Mouse (Mus musculus) kidney, embryonic 15.5 days (tissue): ENCODE data around the gene Sell. TPM values are rescaled to one million over a fixed set of nuclear protein-coding genes. Genes with fewer than 3 reads are reported as not detected.
A peak's percentile ranks its signal among the peaks of the same experiment; 100 is the strongest.
"Not testable (repeated sequence)": the region's sequence is repeated elsewhere in the genome, so short reads cannot be mapped to it uniquely, and the experiment has no call there.

Experiments used
- ATAC-seq: fragments of 200-750 bp; cut with Nextera tagmentation; replicated peaks from 2 replicates; pipeline ENCODE4 v1.8.0; 2017; ENCODE audit warnings: moderate TSS enrichment; ENCODE audit not compliant: low FRiP score
- H3K27ac ChIP-seq: fragments of 300-500 bp; sonication (generic); 2 replicates; pipeline ENCODE4 v1.5.1; 2015; ENCODE audit warnings: mild to moderate bottlenecking, inconsistent platforms
- H3K27me3 ChIP-seq: fragments of 300-500 bp; sonication (generic); 2 replicates; pipeline ENCODE4 v1.6.1; 2015; ENCODE audit warnings: inconsistent platforms
- H3K36me3 ChIP-seq: fragments of 300-500 bp; sonication (generic); 2 replicates; pipeline ENCODE4 v1.6.1; 2015; ENCODE audit warnings: inconsistent platforms
- H3K4me1 ChIP-seq: fragments of 300-500 bp; sonication (generic); 2 replicates; pipeline ENCODE4 v1.6.1; 2015; ENCODE audit warnings: inconsistent platforms
- H3K4me2 ChIP-seq: fragments of 300-500 bp; sonication (generic); 2 replicates; pipeline ENCODE4 v1.6.1; 2015; ENCODE audit warnings: moderate library complexity, mild to moderate bottlenecking, inconsistent platforms
- H3K4me3 ChIP-seq: fragments of 300-500 bp; sonication (generic); replicated peaks from 2 replicates; pipeline ENCODE4 v1.5.1; 2015; ENCODE audit warnings: mild to moderate bottlenecking, inconsistent platforms
- H3K9ac ChIP-seq: fragments of 300-500 bp; sonication (generic); 2 replicates; pipeline ENCODE4 v1.6.1; 2015; ENCODE audit warnings: mild to moderate bottlenecking, inconsistent platforms
- H3K9me3 ChIP-seq: fragments of 300-500 bp; sonication (generic); replicated peaks from 2 replicates; pipeline ENCODE4 v1.6.1; 2016; ENCODE audit warnings: inconsistent platforms
- WGBS: fragments of 180-500 bp; shearing (Covaris S2); methylation state at CpG from one replicate; pipeline ENCODE4 v1.1.7; 2015; ENCODE audit warnings: mixed read lengths; 5-methylcytosine and 5-hydroxymethylcytosine counted together
- polyA plus RNA-seq: library from polyadenylated mRNA; unstranded; fragments of >200 nt; fragmentation: Nextera tagmentation; extraction: Ambion mirVana; gene quantifications from 2 replicates; pipeline ENCODE4 v1.2.1, GENCODE M21; 2015

Gene Sell
- 0.46 and 0.49 TPM in 2 replicates for polyA plus RNA-seq

- no peak within 1 kb of the TSS for H3K27ac ChIP-seq
- no peak within 1 kb of the TSS for H3K4me2 ChIP-seq
- no peaks in the 10 kb centered on the region for H3K9me3 ChIP-seq
- no peak within 1 kb of the TSS for H3K9ac ChIP-seq
- H3K4me1 ChIP-seq, result no peaks in the 10 kb centered on the region
- ATAC-seq, result no peak
- no peak within 1 kb of the TSS for H3K4me3 ChIP-seq
- H3K27me3 ChIP-seq, result no peaks in the 10 kb centered on the region
- no peaks in the 10 kb centered on the region for H3K36me3 ChIP-seq
- 81% methylated on average over 4 of the region's 4 CpGs for WGBS
Measured at GRCm38 (mm10) chr1:164061925-164062324, at the start of gene Sell. Gene Sell (plus strand): TSS chr1:164061982.

GRCm38 (mm10) chr1:164014616-164015015 lies 47.2 kb upstream of the Sell start:
- H3K9ac ChIP-seq, result no peak overlapping the region
- H3K27me3 ChIP-seq, result no peaks in the 10 kb centered on the region
- 58% methylated on average over 1 of the region's 1 CpGs for WGBS
- no peaks in the 10 kb centered on the region for H3K9me3 ChIP-seq
- no peaks in the 10 kb centered on the region for H3K36me3 ChIP-seq
- no peak for ATAC-seq
- no peak overlapping the region for H3K4me3 ChIP-seq
- H3K4me1 ChIP-seq, result no peaks in the 10 kb centered on the region; the same call in 1 of the 2 replicates
- H3K4me2 ChIP-seq, result no peak overlapping the region
- no peak overlapping the region for H3K27ac ChIP-seq

- no peaks in the 10 kb centered on the region for H3K36me3 ChIP-seq
- ATAC-seq, result peak; percentile 71
- H3K9ac ChIP-seq, result no peak overlapping the region
- peak overlapping the region; percentile 66 for H3K27ac ChIP-seq
- no peaks in the 10 kb centered on the region; the same call in 1 of the 2 replicates for H3K4me1 ChIP-seq
- H3K4me2 ChIP-seq, result peak overlapping the region; percentile 27
- H3K4me3 ChIP-seq, result no peak overlapping the region
- no peaks in the 10 kb centered on the region for H3K27me3 ChIP-seq
- 70% methylated on average over 16 of the region's 16 CpGs for WGBS
- no peaks in the 10 kb centered on the region for H3K9me3 ChIP-seq
Measured at GRCm38 (mm10) chr1:164018221-164018896, 43.4 kb upstream of the Sell start.

DNA sequence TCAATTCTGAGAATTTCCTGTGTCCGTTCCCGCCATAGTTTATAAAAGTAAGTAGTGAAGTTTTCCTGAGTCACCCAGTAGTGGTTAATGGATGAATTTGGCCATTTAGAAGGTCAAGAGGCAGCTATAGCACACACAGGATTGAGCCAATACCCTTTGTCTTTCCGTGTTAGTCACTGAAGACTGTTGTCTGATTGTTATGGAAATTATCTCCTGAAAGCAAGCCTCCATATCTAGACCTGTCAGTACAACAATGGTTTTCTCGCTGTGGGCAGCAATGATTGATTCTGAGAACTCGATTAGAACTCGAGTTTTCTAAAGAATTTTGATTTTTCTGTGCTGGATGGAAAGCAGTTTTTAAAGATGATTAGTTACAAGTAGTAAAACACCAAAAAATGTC lies 42.0 kb upstream of the Sell start:
- no peak overlapping the region for H3K9ac ChIP-seq
- no peaks in the 10 kb centered on the region for H3K36me3 ChIP-seq
- no peak overlapping the region for H3K27ac ChIP-seq
- no peaks in the 10 kb centered on the region; the same call in 1 of the 2 replicates for H3K4me1 ChIP-seq
- H3K27me3 ChIP-seq, result no peaks in the 10 kb centered on the region
- no peak overlapping the region for H3K4me3 ChIP-seq
- H3K9me3 ChIP-seq, result no peaks in the 10 kb centered on the region
- no peak for ATAC-seq
- 82% methylated on average over 6 of the region's 6 CpGs for WGBS
- no peak overlapping the region for H3K4me2 ChIP-seq

GRCm38 (mm10) chr1:164020746-164021145 lies 41.0 kb upstream of the Sell start:
- ATAC-seq, H3K36me3 ChIP-seq, H3K4me3 ChIP-seq, H3K4me1 ChIP-seq, H3K27ac ChIP-seq, H3K9me3 ChIP-seq, H3K9ac ChIP-seq, H3K4me2 ChIP-seq, H3K27me3 ChIP-seq: not testable (repeated sequence)
- 95% methylated on average over 3 of the region's 3 CpGs for WGBS

- not testable (repeated sequence) for H3K36me3 ChIP-seq, H3K4me2 ChIP-seq, H3K9me3 ChIP-seq, H3K4me1 ChIP-seq, H3K27ac ChIP-seq, H3K27me3 ChIP-seq, H3K9ac ChIP-seq, ATAC-seq, H3K4me3 ChIP-seq
- WGBS, result 83% methylated on average over 5 of the region's 5 CpGs
Measured at GRCm38 (mm10) chr1:164022106-164022505, 39.7 kb upstream of the Sell start.

GRCm38 (mm10) chr1:164025685-164026084 lies 36.1 kb upstream of the Sell start:
- H3K4me1 ChIP-seq, result no peaks in the 10 kb centered on the region
- no peak overlapping the region for H3K27ac ChIP-seq
- H3K4me3 ChIP-seq, result no peak overlapping the region
- no peak overlapping the region for H3K9ac ChIP-seq
- H3K4me2 ChIP-seq, result no peak overlapping the region
- 88% methylated on average over 4 of the region's 4 CpGs for WGBS
- H3K36me3 ChIP-seq, result no peaks in the 10 kb centered on the region
- no peak for ATAC-seq
- H3K27me3 ChIP-seq, result no peaks in the 10 kb centered on the region
- no peaks in the 10 kb centered on the region for H3K9me3 ChIP-seq

GRCm38 (mm10) chr1:164027416-164027815 lies 34.4 kb upstream of the Sell start:
- Histone ChIP-seq H3K4me2 (no peak overlapping the region), H3K27me3 (no peaks in the 10 kb centered on the region), H3K4me1 (no peaks in the 10 kb centered on the region), H3K27ac (no peak overlapping the region), H3K9me3 (no peaks in the 10 kb centered on the region), H3K4me3 (no peak overlapping the region), H3K36me3 (no peaks in the 10 kb centered on the region), H3K9ac (no peak overlapping the region)
- ATAC-seq, result no peak
- 66% methylated on average over 5 of the region's 5 CpGs for WGBS

DNA sequence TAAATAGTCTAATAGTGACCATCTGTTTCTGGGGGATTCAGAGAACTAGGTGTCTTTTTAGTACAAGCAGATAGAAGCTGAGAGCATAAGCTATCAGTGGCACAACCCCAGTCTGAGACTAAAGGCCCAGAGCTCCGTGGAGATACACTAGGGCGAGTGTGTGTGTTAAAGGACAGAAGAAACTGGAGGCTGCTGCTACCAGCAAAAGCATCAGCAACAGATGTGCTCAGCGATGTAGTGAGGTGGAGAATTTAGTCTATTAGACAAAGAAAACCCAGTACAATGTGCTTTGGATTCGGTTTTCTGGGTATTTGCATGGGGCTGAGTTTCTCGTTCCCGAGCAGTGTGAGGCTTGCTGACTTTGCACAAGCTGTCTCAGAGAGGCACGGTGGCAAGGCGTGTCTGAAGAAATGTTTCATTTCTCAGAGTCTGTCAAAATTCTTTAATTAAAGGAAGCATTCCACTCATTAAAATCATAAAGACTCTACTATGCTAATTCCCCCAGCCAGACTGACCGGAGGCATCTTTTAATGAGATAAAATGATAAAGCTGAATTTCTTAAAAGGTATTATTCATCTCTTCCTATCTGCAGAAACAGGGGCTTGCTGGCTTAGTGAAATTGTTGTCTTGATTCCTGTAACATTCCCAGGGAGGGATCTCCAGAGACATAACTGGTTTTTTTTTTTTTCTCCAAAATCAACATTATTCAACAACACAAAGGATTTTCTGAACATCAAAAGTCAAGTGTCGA lies 21.2 kb upstream of the Sell start:
- no peak for ATAC-seq
- no peak overlapping the region for H3K4me2 ChIP-seq
- no peak overlapping the region for H3K27ac ChIP-seq
- no peak overlapping the region for H3K4me3 ChIP-seq
- H3K27me3 ChIP-seq, result no peaks in the 10 kb centered on the region
- 82% methylated on average over 10 of the region's 10 CpGs for WGBS
- H3K9ac ChIP-seq, result no peak overlapping the region
- no peaks in the 10 kb centered on the region for H3K9me3 ChIP-seq
- no peaks in the 10 kb centered on the region for H3K4me1 ChIP-seq
- no peaks in the 10 kb centered on the region for H3K36me3 ChIP-seq

DNA sequence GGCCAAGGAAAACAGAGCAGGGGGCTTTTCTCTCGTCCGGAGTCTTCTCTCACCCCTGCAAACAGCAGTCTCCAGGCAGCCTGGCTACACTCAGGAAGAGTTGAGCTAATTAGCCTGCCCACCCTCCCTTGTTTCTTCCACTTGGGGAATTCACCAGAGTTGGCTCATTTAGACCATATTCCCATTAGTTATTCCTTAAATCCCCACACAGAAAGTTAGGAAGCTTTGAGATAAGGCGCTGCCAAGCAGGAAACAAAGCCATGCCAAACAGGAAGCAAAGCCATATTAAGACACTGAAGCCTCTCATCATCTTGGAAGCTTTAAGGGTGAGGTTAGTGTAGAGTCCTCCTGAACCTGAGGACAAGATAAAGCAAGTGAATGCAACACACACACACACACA lies 18.2 kb upstream of the Sell start:
- Histone ChIP-seq H3K27me3 (no peaks in the 10 kb centered on the region), H3K4me1 (no peaks in the 10 kb centered on the region), H3K9ac (no peak overlapping the region), H3K4me3 (no peak overlapping the region), H3K27ac (peak overlapping the region; percentile 37; the same call in 1 of the 2 replicates), H3K4me2 (no peak overlapping the region), H3K9me3 (no peaks in the 10 kb centered on the region), H3K36me3 (no peaks in the 10 kb centered on the region)
- ATAC-seq, result no peak
- 54% methylated on average over 3 of the region's 3 CpGs for WGBS

DNA sequence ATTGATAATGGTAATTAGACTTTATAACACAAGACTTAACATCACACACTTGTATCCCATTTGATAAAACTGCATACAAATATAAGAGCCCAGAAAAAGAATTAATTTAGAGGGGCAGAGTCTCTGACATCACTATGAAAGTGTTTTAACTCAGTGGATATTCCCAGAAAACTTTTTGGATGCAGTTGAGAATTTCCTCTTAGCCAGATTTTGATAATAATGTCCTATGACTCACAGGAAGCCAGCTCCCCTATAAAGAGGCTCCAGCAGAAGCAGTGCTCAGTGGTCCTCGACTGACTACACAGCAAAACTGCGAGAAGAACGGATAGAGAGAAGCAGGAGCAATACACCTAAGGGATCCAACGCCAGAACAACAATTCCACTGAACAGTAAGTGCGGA lies 13.8 kb upstream of the Sell start, which contains the start of gene Sele:
TSS of gene Sele (plus strand) at position 301 of the 400 bp plus-strand sequence.
- H3K27me3 ChIP-seq, result no peaks in the 10 kb centered on the region
- H3K9ac ChIP-seq, result no peak within 1 kb of the TSS
- no peaks in the 10 kb centered on the region for H3K36me3 ChIP-seq
- H3K4me3 ChIP-seq, result no peak within 1 kb of the TSS
- H3K4me1 ChIP-seq, result no peaks in the 10 kb centered on the region
- WGBS, result 67% methylated on average over 5 of the region's 5 CpGs
- no peaks in the 10 kb centered on the region for H3K9me3 ChIP-seq
- ATAC-seq, result no peak
- no peak within 1 kb of the TSS for H3K4me2 ChIP-seq
- H3K27ac ChIP-seq, result no peak within 1 kb of the TSS

GRCm38 (mm10) chr1:164053561-164053960 lies 8.2 kb upstream of the Sell start:
- Histone ChIP-seq H3K4me2 (no peak overlapping the region), H3K36me3 (no peaks in the 10 kb centered on the region), H3K9me3 (no peaks in the 10 kb centered on the region), H3K9ac (no peak overlapping the region), H3K4me3 (no peak overlapping the region), H3K27me3 (no peaks in the 10 kb centered on the region), H3K4me1 (no peaks in the 10 kb centered on the region), H3K27ac (no peak overlapping the region)
- ATAC-seq, result no peak
- 94% methylated on average over 9 of the region's 9 CpGs for WGBS
